Mouse (Mus musculus) CH12.LX (cell line): Measurements from ENCODE around the gene Fbxl17.
A peak's percentile ranks its signal among the peaks of the same experiment; 100 is the strongest.

Experiments
- CHD2 ChIP-seq: IDR thresholded peaks from 2 replicates; pipeline ENCODE4 v1.6.1; 2011; ENCODE audit warnings: low read length, improper control_type of control experiment
- CTCF ChIP-seq, 2 experiments: IDR thresholded peaks in 1 of 2; conservative IDR thresholded peaks in 1 of 2; 2 replicates each; pipeline ENCODE4 v1.5.1; 2011 to 2012; ENCODE audit warnings: low read depth in 2 of 2, low read length in 2 of 2, improper control_type of control experiment in 1 of 2, inconsistent platforms in 1 of 2, mild to moderate bottlenecking in 1 of 2, moderate library complexity in 1 of 2
- E2F4 ChIP-seq: IDR thresholded peaks from 2 replicates; pipeline ENCODE4 v1.6.1; 2011; ENCODE audit warnings: low read depth, low read length, improper control_type of control experiment; ENCODE audit not compliant: insufficient replicate concordance
- EP300 ChIP-seq: IDR thresholded peaks from 2 replicates; pipeline ENCODE4 v1.6.1; 2011; ENCODE audit warnings: low read length, improper control_type of control experiment
- ETS1 ChIP-seq: conservative IDR thresholded peaks from 2 replicates; pipeline ENCODE4 v1.6.1; 2012; ENCODE audit warnings: low read depth, mild to moderate bottlenecking, inconsistent platforms, low read length, improper control_type of control experiment, moderate library complexity
- HCFC1 ChIP-seq: IDR thresholded peaks from 2 replicates; pipeline ENCODE4 v1.6.1; 2012; ENCODE audit warnings: low read depth, mild to moderate bottlenecking, inconsistent platforms, low read length, improper control_type of control experiment
- MAFK ChIP-seq: IDR thresholded peaks from 2 replicates; pipeline ENCODE4 v1.6.1; 2011; ENCODE audit warnings: low read length, improper control_type of control experiment; ENCODE audit not compliant: insufficient replicate concordance
- NELFE ChIP-seq: IDR thresholded peaks from 2 replicates; pipeline ENCODE4 v1.6.1; 2011; ENCODE audit warnings: low read depth, low read length, improper control_type of control experiment
- POLR2A ChIP-seq: IDR thresholded peaks from 2 replicates; pipeline ENCODE4 v1.6.1; 2011; ENCODE audit warnings: low read depth, mild to moderate bottlenecking, improper control_type of control experiment, low read length
- SMC3 ChIP-seq: IDR thresholded peaks from 2 replicates; pipeline ENCODE4 v1.6.1; 2011; ENCODE audit warnings: low read depth, low read length, improper control_type of control experiment
- TCF12 ChIP-seq: IDR thresholded peaks from 2 replicates; pipeline ENCODE4 v1.6.1; 2014; ENCODE audit warnings: low read depth, mild to moderate bottlenecking, inconsistent platforms, low read length, improper control_type of control experiment
- USF1 ChIP-seq: IDR thresholded peaks from 2 replicates; pipeline ENCODE4 v1.6.1; 2014; ENCODE audit warnings: low read depth, mild to moderate bottlenecking, inconsistent platforms, low read length, improper control_type of control experiment
- ZKSCAN1 ChIP-seq: IDR thresholded peaks from 2 replicates; pipeline ENCODE4 v1.6.1; 2012; ENCODE audit warnings: low read depth, inconsistent platforms, low read length, improper control_type of control experiment, borderline replicate concordance
- ZNF384 ChIP-seq: IDR thresholded peaks from 2 replicates; pipeline ENCODE4 v1.6.1; 2012; ENCODE audit warnings: low read depth, low read length, improper control_type of control experiment, inconsistent platforms

GRCm38 (mm10) chr17:63011893-63012570, 487.8 kb downstream of the Fbxl17 start:
- TF ChIP-seq MAFK (no peak), CHD2 (peak; percentile 85), E2F4 (no peak), CTCF (conservative IDR thresholded peaks at IDR 0.05 in 1 of 2, IDR thresholded peaks at IDR 0.05 in 1 of 2; ENCODE audit: low read depth in 2 of 2, low read length in 2 of 2) (0 out of 4 replicates have a peak, but pooled peaks of 1 of the 2 experiments have one; percentile 8), TCF12 (peak; percentile 97), USF1 (no peak), NELFE (no peak), POLR2A (no peak), HCFC1 (no peak), EP300 (peak; percentile 87), ZKSCAN1 (no peak), SMC3 (peak; percentile 16; the same call in 1 of the 2 replicates), ZNF384 (peak; percentile 71), ETS1 (peak; percentile 97)
